Mouse (Mus musculus): Measurements from ENCODE around the gene Efcab10.

Efcab10 gene

DNA sequence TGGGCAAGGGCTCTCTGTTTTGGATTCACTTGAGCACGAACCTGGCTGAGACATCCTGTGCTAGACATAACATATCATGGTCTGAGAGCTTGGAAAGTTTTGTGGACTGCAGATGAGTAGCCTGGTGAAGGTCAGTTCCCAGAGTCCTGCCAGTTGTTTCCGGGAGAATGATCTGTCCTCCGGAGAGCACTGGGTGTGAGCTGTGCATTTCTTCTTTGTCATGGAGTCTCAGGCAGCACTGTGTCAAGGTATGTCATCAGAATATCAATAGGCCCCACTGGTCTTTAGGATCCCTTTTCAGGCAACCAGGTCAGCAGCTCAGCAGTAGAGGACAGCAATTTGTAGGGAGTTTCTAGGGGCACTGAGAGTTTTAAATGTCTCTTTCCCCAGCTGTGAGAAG is 32.6 kb downstream of the Efcab10 start:
- no peak for DNase-seq (ENCODE audit: low read depth in 1 of 2, low spot score in 2 of 2)

DNA sequence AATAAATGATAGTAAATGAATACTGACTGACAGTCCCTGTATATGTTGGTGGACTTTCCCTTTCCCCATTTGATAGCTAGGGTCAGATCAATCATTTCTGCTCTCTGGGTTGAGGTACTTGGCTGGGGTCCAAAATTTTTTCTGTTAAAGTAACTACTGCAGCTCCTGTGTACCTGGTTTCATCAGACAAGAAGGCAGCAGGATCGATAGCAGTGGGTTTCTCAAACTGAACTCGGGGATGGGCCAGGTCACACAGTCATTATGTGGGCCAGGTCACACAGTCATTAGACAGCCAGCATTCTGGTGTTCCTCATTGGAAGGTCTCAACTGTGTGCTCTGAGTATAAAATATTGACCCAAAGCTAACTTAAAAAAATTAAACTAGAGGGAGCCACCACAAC is 33.1 kb downstream of the Efcab10 start:
- no peak for DNase-seq (ENCODE audit: low read depth in 1 of 2, low spot score in 2 of 2)

- DNase-seq (ENCODE audit: low read depth in 1 of 2, low spot score in 2 of 2): peak; percentile 85 to 94
Observed at GRCm38 (mm10) chr12:33429387-33430160, 34.9 kb downstream of the Efcab10 start, which contains the start of gene Twistnb. Gene Twistnb, plus strand, starts transcription at chr12:33429635.

DNA sequence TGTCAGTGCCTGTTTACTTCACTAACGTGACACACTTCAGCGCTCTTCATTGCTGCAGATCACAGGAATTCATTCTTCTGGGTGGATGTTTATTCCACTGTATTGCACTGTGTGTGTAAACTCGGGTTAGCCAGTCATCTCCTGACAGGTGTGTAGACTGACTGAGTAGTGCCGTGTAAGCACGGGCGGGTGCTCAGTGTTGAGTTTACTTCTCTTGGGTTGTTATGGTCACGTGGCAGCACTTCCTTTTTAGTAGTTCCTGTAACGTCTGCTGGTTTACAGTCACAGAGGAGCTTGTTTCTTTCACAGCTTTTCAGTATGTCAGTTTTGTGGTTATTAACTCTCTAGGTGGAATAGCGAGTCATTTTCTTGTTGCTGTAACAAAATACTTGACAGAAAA is 39.2 kb downstream of the Efcab10 start:
- DNase-seq (ENCODE audit: low read depth in 1 of 2, low spot score in 2 of 2): peak; percentile 39 to 55

DNA sequence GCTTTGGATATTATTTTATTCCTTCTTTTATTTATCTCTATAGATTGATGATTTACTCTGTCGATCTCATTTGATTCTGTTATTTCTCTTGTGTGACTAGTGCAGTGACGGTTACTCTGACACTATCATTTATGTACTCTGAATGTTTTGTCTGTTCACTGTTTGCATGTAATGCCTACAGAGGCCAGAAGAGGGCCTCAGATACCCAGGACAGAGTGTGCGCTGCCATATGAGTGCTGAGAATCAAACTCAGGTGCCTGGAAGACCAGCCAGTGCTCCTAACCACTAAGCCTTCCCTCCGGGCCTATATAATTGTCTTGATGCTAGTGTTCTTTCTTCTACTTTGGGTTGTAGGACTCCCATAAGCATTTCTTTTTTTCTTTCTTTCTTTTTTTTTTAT is 40.1 kb downstream of the Efcab10 start:
- DNase-seq (ENCODE audit: low read depth in 1 of 2, low spot score in 2 of 2): no peak

All from monocyte, adult 2 months (primary cell).